ENCODE assay signal across 20 mouse cellular contexts in genomic region chr5:66572086-66572855, GRCm38 (mm10). TPM values are rescaled to one million over a fixed set of nuclear protein-coding genes. Genes with fewer than 3 reads are reported as not detected.
DNase-seq lines count a peak whose midpoint lies in the region; ATAC-seq and TF ChIP-seq lines count a peak whose summit lies in the region.
"Had no signal": no experiment of that assay in that cellular context is flagged by ENCODE, and none has a peak within 500 bp of the region (broad histone marks: within the 10 kb centered on the region; RNA-seq: fewer than 3 reads in every experiment).

No protein-coding gene starts in this region.

- WGBS in kidney, postnatal 0 days, result 72% methylated on average over 13 of the region's 13 CpGs

- H3K9ac ChIP-seq in kidney, postnatal 0 days (ENCODE audit: low read depth, low read length), result no peak overlapping the region
- H3K9ac ChIP-seq: hindbrain, embryonic 14.5 days; limb, embryonic 13.5 days; liver, embryonic 15.5 days; neural tube, embryonic 13.5 days; stomach, embryonic 15.5 days had no signal

- ATAC-seq in kidney, postnatal 0 days (replicated peaks; ENCODE audit: low FRiP score, low read depth), result no peak
- no peak for ATAC-seq in inflammation-experienced regulatory T-cells, adult 6 months

- H3K27me3 ChIP-seq in kidney, postnatal 0 days (ENCODE audit: insufficient read depth, low read length), result no peaks in the 10 kb centered on the region
- H3K27me3 ChIP-seq: CH12.LX; limb, embryonic 13.5 days; liver, embryonic 15.5 days; neural tube, embryonic 13.5 days; stomach, embryonic 15.5 days had no signal

- H3K4me1 ChIP-seq in kidney, postnatal 0 days (replicated peaks; ENCODE audit: insufficient read depth, low read length), result peaks cover 24% of the 10 kb centered on the region

- DNase-seq in adrenal gland, adult (ENCODE audit: inconsistent age in 2 of 2, low spot score in 1 of 2), result peak; percentile 74 to 90
- DNase-seq in adrenal gland, postnatal 4 days (ENCODE audit: low spot score in 2 of 2), result no peak
- DNase-seq in kidney, postnatal 0 days (ENCODE audit: low spot score), result peak; percentile 27
- no peak for DNase-seq in kidney, postnatal 4 days
- peak; percentile 84 for DNase-seq in gonadal fat pad, adult 2 months (ENCODE audit: low read depth)
- DNase-seq in lung, postnatal 36 days, result peak; percentile 74
- no peak for DNase-seq in embryo, embryonic 10 days (ENCODE audit: low spot score)
- DNase-seq: kidney, adult 8-10 months; retina, postnatal 1 day; spleen, adult 18-20 months had no signal

- H3K36me3 ChIP-seq in kidney, postnatal 0 days (ENCODE audit: insufficient read depth, low read length), result no peaks in the 10 kb centered on the region
- H3K36me3 ChIP-seq: embryonic facial prominence, embryonic 10.5 days; limb, embryonic 13.5 days; liver, embryonic 15.5 days; neural tube, embryonic 13.5 days; stomach, embryonic 15.5 days had no signal

- no peak overlapping the region for H3K27ac ChIP-seq in kidney, postnatal 0 days
- H3K27ac ChIP-seq: embryonic facial prominence, embryonic 10.5 days; layer of hippocampus, adult 2 months; limb, embryonic 13.5 days; liver, embryonic 15.5 days; neural tube, embryonic 13.5 days; stomach, embryonic 15.5 days had no signal

- H3K9me3 ChIP-seq in kidney, postnatal 0 days (replicated peaks; ENCODE audit: low read length), result no peaks in the 10 kb centered on the region
- H3K9me3 ChIP-seq: embryonic facial prominence, embryonic 10.5 days; limb, embryonic 13.5 days; liver, embryonic 15.5 days; neural tube, embryonic 13.5 days; stomach, embryonic 15.5 days had no signal

- H3K4me3 ChIP-seq in kidney, postnatal 0 days (replicated peaks; ENCODE audit: low read depth, low read length), result no peak overlapping the region
- H3K4me3 ChIP-seq: embryonic facial prominence, embryonic 10.5 days; erythroblast, embryonic 14.5 days; layer of hippocampus, adult 2 months; limb, embryonic 13.5 days; liver, embryonic 15.5 days; neural tube, embryonic 13.5 days; stomach, embryonic 15.5 days had no signal

- TF ChIP-seq CTCF in kidney, postnatal 0 days (IDR thresholded peaks at IDR 0.05; ENCODE audit: low read depth), result no peak

- no peak overlapping the region for H3K4me2 ChIP-seq in kidney, postnatal 0 days (ENCODE audit: low read length)
- H3K4me2 ChIP-seq: hindbrain, embryonic 14.5 days; limb, embryonic 13.5 days; liver, embryonic 15.5 days; neural tube, embryonic 13.5 days; stomach, embryonic 15.5 days had no signal

RNA-seq across cellular contexts. Expression of gene Apbb2, which starts 46.3 kb away (rescaled TPM):
- total RNA-seq in adrenal gland, postnatal 4 days (2021), result 10 to 100 TPM; 69.4 to 79.6 TPM
- polyA plus RNA-seq in kidney, postnatal 0 days (2015; fragmentation: Nextera tagmentation; extraction: Ambion mirVana), result 47.0 and 52.7 TPM in 2 replicates
- polyA plus RNA-seq in gonadal fat pad, adult 2 months (2012; rRNA removed), result 13.7 and 21.6 TPM in 2 replicates
- polyA plus RNA-seq in inflammation-experienced regulatory T-cells, adult 6 months (2017; shearing (Covaris generic)), result under 1 TPM; 0.42 to 0.80 (median 0.55) TPM

Comparison
In these comparisons a context has a peak if more than half of its experiments do, and no peak if none do; other contexts are left out.
1. DNase-seq: peak in adrenal gland, adult (2 of 2), kidney, postnatal 0 days (single experiment), gonadal fat pad, adult 2 months (single experiment) and lung, postnatal 36 days (single experiment); none in adrenal gland, postnatal 4 days (0 of 2), kidney, postnatal 4 days (0 of 2) and embryo, embryonic 10 days (single experiment).